Mouse (Mus musculus): ENCODE results near the gene Retreg3. TPM values are rescaled to one million over a fixed set of nuclear protein-coding genes. Genes with fewer than 3 reads are reported as not detected.

Retreg3 gene
- polyA plus RNA-seq, 1 experiment from 2014 or later = 28.0 TPM

DNA sequence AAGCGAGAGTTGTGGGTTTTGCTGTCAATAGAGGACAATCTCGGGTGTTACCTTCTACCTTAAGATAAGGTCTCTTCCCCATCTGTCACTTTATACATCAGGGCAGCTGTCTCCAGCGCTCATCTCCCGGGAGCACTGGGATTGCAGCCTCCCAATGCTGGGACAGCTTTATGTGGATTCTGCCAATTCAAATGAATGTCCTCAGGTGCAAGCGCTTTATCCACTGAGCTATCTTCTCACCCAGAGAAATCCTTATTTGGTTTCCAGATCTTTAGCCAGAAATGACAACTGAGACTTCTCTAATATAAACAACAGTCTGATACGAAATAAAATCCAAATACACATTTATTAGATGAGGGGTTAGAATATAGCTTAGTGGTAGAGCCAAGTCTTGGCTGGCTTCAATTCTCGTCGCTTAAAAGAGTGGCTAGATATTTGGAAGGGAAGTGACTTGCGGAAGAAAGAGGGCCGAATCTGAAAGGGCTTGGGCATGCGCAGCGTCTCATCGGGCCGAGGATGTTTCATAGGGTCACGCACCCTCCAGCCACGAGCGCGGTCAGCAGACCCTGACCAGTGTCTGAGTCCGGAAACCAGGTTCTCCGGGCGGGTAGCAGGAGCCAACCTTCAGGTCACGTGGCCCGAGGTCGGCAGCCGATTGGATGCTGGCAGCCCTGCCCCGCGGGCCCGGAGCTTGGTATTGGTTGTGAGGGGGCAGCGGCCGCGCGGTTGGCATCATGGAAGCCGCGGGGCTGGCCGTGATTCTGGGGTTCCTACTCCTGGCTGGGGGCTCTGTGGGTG, 50.1 kb downstream of the Retreg3 start, which contains the start of gene Naglu:
Gene Naglu, plus strand, starts transcription at position 622 of the 798 bp plus-strand sequence.
- H3K9me3 ChIP-seq = no peaks in the 10 kb centered on the region
- peak within 1 kb of the TSS; percentile 59 for H3K9ac ChIP-seq
- no peaks in the 10 kb centered on the region for H3K36me3 ChIP-seq
- ATAC-seq (ENCODE audit: insufficient number of reproducible peaks, low FRiP score, low TSS enrichment, low read depth) = peak; percentile 73
- 4% methylated on average over 35 of the region's 35 CpGs for WGBS
- H3K27me3 ChIP-seq = peaks cover 18% of the 10 kb centered on the region
- H3K27ac ChIP-seq = 0 out of 2 replicates have a peak within 1 kb of the TSS, but pooled peaks have one; percentile 24
- peak within 1 kb of the TSS; percentile 98 for H3K4me2 ChIP-seq
- peaks cover 28% of the 10 kb centered on the region for H3K4me1 ChIP-seq
- H3K4me3 ChIP-seq = peak within 1 kb of the TSS; percentile 72

DNA sequence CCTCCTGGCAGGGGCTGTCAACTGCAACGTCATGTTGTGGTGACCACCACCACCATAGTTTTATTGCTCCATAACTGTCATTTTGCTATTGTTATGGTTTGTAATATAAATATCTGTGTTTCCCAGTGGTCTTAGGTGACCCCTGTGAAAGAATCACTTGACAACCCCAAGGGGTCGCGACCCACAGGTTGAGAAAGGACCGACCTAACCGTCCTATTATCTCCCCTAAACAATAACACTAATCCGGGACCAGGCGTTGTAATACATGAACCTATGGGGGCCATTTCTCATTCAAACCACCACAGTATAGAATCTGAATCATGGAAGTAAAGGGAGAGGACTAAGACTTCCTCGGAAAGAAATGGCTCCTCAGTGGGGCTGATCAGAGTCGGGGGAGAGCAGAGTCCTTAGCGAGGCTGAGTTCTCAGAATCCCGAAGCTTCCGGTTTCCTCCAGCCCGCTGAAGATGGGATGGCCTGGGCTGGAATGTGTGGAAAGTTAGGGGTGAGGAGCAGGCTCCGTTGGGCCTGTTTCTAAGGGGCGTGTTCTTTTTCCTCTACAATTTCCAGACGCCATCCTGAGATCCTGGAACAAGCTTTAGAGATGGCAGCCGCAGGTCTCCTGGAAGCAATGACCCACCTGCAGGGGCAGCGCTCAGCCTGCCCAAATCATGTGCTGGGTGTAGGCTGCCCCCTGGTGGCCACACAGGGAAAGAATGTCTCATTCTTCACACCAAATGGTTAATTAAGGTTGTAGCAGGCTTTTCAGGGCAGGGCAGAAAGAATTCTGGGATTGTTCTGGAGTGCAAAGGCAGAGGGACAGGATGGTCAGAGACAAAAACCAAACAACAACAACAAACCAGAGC, 52.9 kb downstream of the Retreg3 start:
- Histone ChIP-seq H3K9me3 (no peaks in the 10 kb centered on the region), H3K27me3 (peaks cover 11% of the 10 kb centered on the region), H3K9ac (no peak overlapping the region), H3K4me2 (peak overlapping the region; percentile 50), H3K4me1 (peaks cover 56% of the 10 kb centered on the region), H3K4me3 (peak overlapping the region; percentile 24), H3K36me3 (peaks cover 11% of the 10 kb centered on the region; the same call in 1 of the 2 replicates), H3K27ac (no peak overlapping the region)
- WGBS = 22% methylated on average over 18 of the region's 18 CpGs
- ATAC-seq (ENCODE audit: insufficient number of reproducible peaks, low FRiP score, low TSS enrichment, low read depth) = no peak

DNA sequence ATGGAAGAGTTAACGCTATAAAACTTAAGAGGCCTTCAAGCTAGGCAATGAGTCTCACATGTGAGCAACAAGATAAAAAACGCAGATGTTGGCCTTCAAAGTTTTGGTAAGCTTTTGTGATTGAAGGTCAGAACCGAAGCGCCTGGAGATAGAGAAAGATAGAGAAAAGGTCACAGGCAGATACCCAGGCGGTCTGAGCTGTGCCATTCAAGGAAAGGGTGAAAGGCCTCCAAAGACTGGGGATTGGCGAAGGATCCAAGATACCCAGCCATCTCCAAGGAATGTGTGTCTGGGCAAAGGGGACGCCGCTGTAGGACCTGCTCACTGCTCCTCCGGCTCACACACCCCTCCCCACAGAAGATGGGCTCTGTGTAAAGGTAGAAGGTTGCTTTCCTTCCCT, 54.7 kb downstream of the Retreg3 start:
- H3K9ac ChIP-seq = no peak overlapping the region
- no peaks in the 10 kb centered on the region for H3K27me3 ChIP-seq
- H3K27ac ChIP-seq = no peak overlapping the region; the same call in 1 of the 2 replicates
- no peak for ATAC-seq (ENCODE audit: insufficient number of reproducible peaks, low FRiP score, low TSS enrichment, low read depth)
- peaks cover 60% of the 10 kb centered on the region for H3K4me1 ChIP-seq
- no peak overlapping the region for H3K4me2 ChIP-seq
- no peak overlapping the region for H3K4me3 ChIP-seq
- H3K36me3 ChIP-seq = peaks cover 11% of the 10 kb centered on the region; the same call in 1 of the 2 replicates
- H3K9me3 ChIP-seq = no peaks in the 10 kb centered on the region
- WGBS = 93% methylated on average over 9 of the region's 9 CpGs

DNA sequence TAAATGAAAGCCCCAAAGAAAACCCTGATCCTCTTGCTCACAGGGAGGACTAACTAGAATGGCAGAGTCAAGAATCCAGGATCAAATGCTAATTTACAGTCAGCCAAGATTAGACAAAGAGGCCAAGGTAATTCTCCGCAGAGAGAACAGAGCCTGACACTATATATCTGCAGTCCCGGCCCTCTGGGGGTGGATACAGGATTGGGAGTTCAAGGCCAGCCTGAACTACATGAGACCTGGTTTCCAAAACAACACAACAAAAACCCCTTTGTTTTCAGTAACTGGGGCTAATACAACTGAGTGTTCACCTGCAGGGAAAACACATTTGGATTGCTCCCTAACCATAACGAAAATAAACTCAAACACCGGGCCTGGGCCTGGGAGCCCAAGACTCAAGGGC, 55.2 kb downstream of the Retreg3 start:
- H3K4me1 ChIP-seq = peaks cover 65% of the 10 kb centered on the region
- H3K9me3 ChIP-seq = no peaks in the 10 kb centered on the region
- 75% methylated on average over 4 of the region's 4 CpGs for WGBS
- no peaks in the 10 kb centered on the region for H3K27me3 ChIP-seq
- no peak for ATAC-seq (ENCODE audit: insufficient number of reproducible peaks, low FRiP score, low TSS enrichment, low read depth)
- H3K36me3 ChIP-seq = peaks cover 11% of the 10 kb centered on the region; the same call in 1 of the 2 replicates
- no peak overlapping the region for H3K9ac ChIP-seq
- H3K4me2 ChIP-seq = no peak overlapping the region
- H3K27ac ChIP-seq = peak overlapping the region; percentile 90
- no peak overlapping the region for H3K4me3 ChIP-seq

DNA sequence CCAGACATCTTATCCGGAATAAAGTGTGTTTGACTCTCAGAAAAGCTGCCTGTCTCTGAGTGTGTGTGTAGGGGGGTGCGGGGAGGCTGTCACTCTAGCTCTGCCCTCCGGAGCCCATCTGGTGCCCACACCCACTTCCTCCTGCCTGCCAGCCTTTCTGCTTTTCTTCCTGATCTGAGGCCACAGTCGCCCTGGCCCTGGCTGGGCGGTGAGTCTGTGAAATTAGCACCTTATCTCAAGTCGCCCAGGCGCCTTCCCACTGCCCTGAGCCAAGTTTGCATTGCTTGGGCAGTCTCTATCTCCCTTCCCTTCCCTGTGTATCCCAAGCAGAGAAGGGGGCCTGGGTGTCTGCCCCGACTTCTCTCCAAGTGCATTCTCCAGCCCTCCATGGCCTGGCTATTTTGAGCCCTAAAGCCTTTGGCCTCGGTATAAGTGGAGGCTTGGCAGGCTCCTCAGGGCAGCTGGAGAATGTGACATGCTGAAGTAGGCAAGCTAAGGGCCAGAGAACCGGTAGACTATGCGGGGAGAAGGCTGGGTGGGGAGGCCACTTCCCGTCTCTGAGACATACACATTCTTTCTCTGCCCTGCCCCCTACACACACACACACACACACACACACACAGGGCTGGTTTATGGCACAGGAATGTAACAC, 55.9 kb downstream of the Retreg3 start:
- Histone ChIP-seq H3K4me3 (no peak overlapping the region), H3K4me2 (no peak overlapping the region), H3K4me1 (peaks cover 67% of the 10 kb centered on the region), H3K9me3 (no peaks in the 10 kb centered on the region), H3K36me3 (peaks cover 11% of the 10 kb centered on the region; the same call in 1 of the 2 replicates), H3K9ac (no peak overlapping the region), H3K27me3 (no peaks in the 10 kb centered on the region), H3K27ac (peak overlapping the region; percentile 90)
- 20% methylated on average over 12 of the region's 12 CpGs for WGBS
- peak; percentile 59 for ATAC-seq (ENCODE audit: insufficient number of reproducible peaks, low FRiP score, low TSS enrichment, low read depth)

DNA sequence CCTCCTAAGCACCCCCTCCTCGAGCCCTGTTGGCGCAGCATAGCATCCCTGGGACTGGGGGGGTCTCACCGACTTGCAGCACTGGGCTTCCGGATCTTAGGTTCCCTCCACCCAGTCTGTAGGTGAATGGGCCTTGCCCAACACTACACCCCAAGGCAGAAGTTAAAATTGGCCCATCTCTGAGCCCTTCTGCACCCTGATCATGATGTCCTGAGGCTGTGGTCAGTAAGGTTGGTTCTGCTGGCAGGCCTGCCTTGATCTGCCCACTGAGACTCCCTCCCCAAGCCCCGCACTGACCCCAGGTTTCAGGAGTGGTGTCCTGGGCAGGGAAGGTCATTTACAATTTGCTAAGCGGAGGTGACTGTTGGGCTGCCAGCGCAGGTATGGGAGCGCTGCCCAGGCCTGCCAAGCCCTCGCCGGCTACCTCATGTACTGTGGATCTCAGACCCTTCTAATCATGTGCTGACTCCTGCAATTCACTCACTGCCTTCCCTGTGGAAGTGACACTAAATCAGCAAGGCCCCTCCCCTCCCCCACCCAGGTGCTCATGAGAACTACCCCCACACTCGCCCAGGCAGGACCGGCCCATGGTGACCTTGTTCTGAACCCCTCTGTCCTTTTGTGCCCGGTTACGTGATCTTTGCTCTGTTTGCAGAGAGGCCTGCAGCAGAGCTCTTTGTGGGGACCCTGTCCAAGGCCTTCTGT, 56.6 kb downstream of the Retreg3 start:
- ATAC-seq (ENCODE audit: insufficient number of reproducible peaks, low FRiP score, low TSS enrichment, low read depth) = peak; percentile 7; the same call in 1 of the 2 replicates
- 58% methylated on average over 14 of the region's 14 CpGs for WGBS
- no peak overlapping the region for H3K4me2 ChIP-seq

DNA sequence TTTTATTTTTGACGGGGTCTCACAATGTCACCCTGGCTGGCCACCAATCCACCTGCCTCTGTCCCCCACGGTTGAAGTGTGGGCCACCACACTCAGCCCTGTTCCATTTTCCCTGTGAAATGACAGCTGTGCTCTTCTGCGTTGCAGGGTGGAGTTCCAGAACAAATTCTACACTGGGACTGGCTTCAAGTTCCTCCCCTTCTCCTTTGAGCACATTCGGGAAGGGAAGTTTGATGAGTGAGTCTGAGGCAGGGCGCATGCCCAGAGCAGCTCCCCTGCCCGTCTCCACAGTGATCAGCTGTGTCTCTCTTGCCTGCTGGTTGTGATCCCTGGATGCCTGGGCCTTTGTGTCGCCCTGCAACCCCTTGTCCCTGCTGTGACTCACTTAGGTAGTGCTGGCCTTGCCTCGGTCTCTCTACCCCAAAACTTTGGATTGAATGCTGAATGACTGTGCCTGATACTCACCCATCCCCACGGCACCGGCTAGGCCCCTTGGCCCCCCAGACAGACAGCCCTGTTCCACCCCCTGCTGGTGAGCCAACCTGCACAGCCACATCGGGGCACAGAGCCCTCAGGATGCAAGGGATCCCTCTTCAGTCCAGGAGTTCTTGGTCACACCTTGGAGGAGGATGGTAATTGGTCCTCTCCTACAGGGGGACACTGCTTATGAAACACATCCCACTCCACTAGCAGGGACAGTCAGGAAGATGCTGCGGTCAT, 57.4 kb downstream of the Retreg3 start:
- H3K9ac ChIP-seq = no peak overlapping the region
- no peak for ATAC-seq (ENCODE audit: insufficient number of reproducible peaks, low FRiP score, low TSS enrichment, low read depth)
- peaks cover 15% of the 10 kb centered on the region; the same call in 1 of the 2 replicates for H3K36me3 ChIP-seq
- peak overlapping the region; percentile 90 for H3K27ac ChIP-seq
- peaks cover 73% of the 10 kb centered on the region for H3K4me1 ChIP-seq
- H3K9me3 ChIP-seq = no peaks in the 10 kb centered on the region
- no peaks in the 10 kb centered on the region for H3K27me3 ChIP-seq
- no peak overlapping the region for H3K4me2 ChIP-seq
- no peak overlapping the region for H3K4me3 ChIP-seq
- WGBS = 72% methylated on average over 12 of the region's 12 CpGs

More for the DNA sequence above, 56.6 kb downstream of the Retreg3 start:
- Histone ChIP-seq H3K9me3 (no peaks in the 10 kb centered on the region), H3K36me3 (peaks cover 11% of the 10 kb centered on the region; the same call in 1 of the 2 replicates), H3K4me3 (no peak overlapping the region), H3K9ac (no peak overlapping the region), H3K27ac (peak overlapping the region; percentile 90), H3K27me3 (no peaks in the 10 kb centered on the region), H3K4me1 (peaks cover 73% of the 10 kb centered on the region)

DNA sequence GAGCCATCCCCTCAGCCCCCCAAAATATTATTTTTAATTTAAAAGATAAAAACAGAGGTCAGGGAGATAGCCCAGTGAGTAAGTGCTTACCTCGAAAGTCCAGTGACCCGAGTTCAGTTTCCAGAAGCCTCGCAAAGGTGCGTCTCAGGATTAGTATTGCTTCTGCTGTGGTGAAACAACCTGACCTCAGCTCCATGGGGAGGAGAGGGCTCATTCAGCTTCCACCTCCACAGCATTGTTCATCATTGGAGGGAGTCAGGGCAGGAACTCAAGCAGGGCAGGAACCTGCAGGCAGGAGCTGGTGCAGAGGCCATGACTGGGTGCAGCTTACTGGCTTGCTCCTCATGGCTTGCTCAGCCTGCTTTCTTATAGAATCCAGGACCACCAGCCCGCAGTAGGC, 58.6 kb downstream of the Retreg3 start:
- no peak for ATAC-seq (ENCODE audit: insufficient number of reproducible peaks, low FRiP score, low TSS enrichment, low read depth)
- no peak overlapping the region for H3K4me2 ChIP-seq
- H3K9ac ChIP-seq = no peak overlapping the region
- H3K4me3 ChIP-seq = no peak overlapping the region
- H3K9me3 ChIP-seq = no peaks in the 10 kb centered on the region
- WGBS = 85% methylated on average over 5 of the region's 5 CpGs
- peak overlapping the region; percentile 89 for H3K27ac ChIP-seq
- peaks cover 66% of the 10 kb centered on the region for H3K4me1 ChIP-seq
- peaks cover 23% of the 10 kb centered on the region; the same call in 1 of the 2 replicates for H3K36me3 ChIP-seq
- H3K27me3 ChIP-seq = no peaks in the 10 kb centered on the region

DNA sequence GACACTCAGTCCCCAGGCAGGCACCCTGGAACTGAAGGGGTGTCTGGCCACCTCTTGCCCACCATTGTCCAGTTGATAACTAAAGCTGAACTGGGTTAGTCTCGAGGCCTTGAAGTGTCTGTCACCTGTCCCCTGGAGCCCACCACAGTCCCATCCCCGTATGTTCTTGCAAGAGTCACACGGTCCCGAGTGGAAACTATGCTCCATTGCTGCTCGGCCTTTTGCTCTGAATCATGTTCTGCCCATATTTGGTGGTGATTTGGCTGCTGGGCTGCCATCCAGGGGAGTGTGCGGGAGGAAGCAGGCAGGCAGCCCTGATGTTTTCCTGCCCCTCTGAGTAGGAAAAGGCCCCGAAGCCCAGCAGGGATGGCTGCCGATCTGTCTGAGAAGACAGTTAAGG, 59.6 kb downstream of the Retreg3 start:
- no peak overlapping the region for H3K4me2 ChIP-seq
- peaks cover 28% of the 10 kb centered on the region; the same call in 1 of the 2 replicates for H3K36me3 ChIP-seq
- no peak overlapping the region for H3K4me3 ChIP-seq
- H3K27me3 ChIP-seq = no peaks in the 10 kb centered on the region
- H3K4me1 ChIP-seq = peaks cover 64% of the 10 kb centered on the region
- WGBS = 30% methylated on average over 8 of the region's 8 CpGs
- peak overlapping the region; percentile 89 for H3K27ac ChIP-seq
- ATAC-seq (ENCODE audit: insufficient number of reproducible peaks, low FRiP score, low TSS enrichment, low read depth) = 0 out of 2 replicates have a peak, but pooled peaks have one; percentile 16
- no peak overlapping the region for H3K9ac ChIP-seq
- no peaks in the 10 kb centered on the region for H3K9me3 ChIP-seq

DNA sequence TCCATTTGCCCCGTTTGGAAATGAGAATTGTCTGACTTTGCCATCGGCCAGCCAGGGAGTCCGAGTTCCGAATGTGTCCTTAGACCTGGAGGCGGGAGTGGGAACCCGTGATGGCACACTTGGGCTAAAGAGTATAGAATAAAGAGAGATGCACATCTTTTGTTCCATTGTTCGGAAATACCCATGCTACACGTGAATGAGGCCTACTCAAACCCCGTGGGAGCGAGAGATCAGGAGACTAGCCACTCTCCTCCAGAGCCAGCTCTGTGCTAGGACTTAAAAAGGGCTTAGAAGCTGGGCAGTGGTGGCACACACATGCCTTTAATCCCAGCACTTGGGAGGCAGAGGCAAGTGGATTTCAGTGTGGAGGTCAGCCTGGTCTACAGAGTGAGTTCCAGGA, 60.2 kb downstream of the Retreg3 start:
- peaks cover 62% of the 10 kb centered on the region for H3K4me1 ChIP-seq
- ATAC-seq (ENCODE audit: insufficient number of reproducible peaks, low FRiP score, low TSS enrichment, low read depth) = no peak
- 87% methylated on average over 10 of the region's 10 CpGs for WGBS
- no peak overlapping the region for H3K4me2 ChIP-seq
- peak overlapping the region; percentile 89 for H3K27ac ChIP-seq
- no peak overlapping the region for H3K9ac ChIP-seq
- H3K36me3 ChIP-seq = peaks cover 31% of the 10 kb centered on the region; the same call in 1 of the 2 replicates
- no peaks in the 10 kb centered on the region for H3K9me3 ChIP-seq
- no peak overlapping the region for H3K4me3 ChIP-seq
- H3K27me3 ChIP-seq = no peaks in the 10 kb centered on the region

Data from limb, embryonic 15.5 days (tissue).